ENCODE assay signal across 8 mouse cellular contexts in genomic region chr16:24490751-24491485, GRCm38 (mm10).
A peak's percentile ranks its signal among the peaks of the same experiment; 100 is the strongest.
DNase-seq lines count a peak whose midpoint lies in the region; ATAC-seq lines count a peak whose summit lies in the region.

No protein-coding gene starts in this region.

- no peak overlapping the region for H3K4me3 ChIP-seq in hindbrain, embryonic 11.5 days (ENCODE audit: low read depth, low read length)

- no peaks in the 10 kb centered on the region for H3K4me1 ChIP-seq in hindbrain, embryonic 11.5 days (replicated peaks; ENCODE audit: control insufficient read depth, insufficient read depth, low read length)

- WGBS in hindbrain, embryonic 11.5 days: 52% methylated on average over 18 of the region's 18 CpGs

- peak; percentile 79 for ATAC-seq in hindbrain, embryonic 11.5 days (ENCODE audit: low FRiP score)

- no peaks in the 10 kb centered on the region for H3K27me3 ChIP-seq in hindbrain, embryonic 11.5 days (ENCODE audit: control insufficient read depth, insufficient read depth, low read length)

- intact Hi-C loops in left cerebral cortex, postnatal 4 days (cut with DNase I): no loop called here
- intact Hi-C loops in left cerebral cortex, postnatal 14 days (cut with DNase I): loop anchor here (5.0 kb wide), 1 partner anchor 504 kb away; the partner anchor contains the start of genes Bcl6 and Gm37419
- intact Hi-C loops in left cerebral cortex, postnatal 36 days (cut with DNase I): no loop called here
- intact Hi-C loops in left cerebral cortex, postnatal 25 days (cut with DNase I): no loop called here

- no peaks in the 10 kb centered on the region for H3K36me3 ChIP-seq in hindbrain, embryonic 11.5 days (ENCODE audit: control insufficient read depth, insufficient read depth, low read length)

- no peak overlapping the region for H3K27ac ChIP-seq in hindbrain, embryonic 11.5 days (ENCODE audit: low read depth, low read length)

- DNase-seq in left cerebral cortex, postnatal 4 days: peak; percentile 35
- DNase-seq in left cerebral cortex, postnatal 14 days (ENCODE audit: low spot score in 2 of 2): no peak
- DNase-seq in fibroblast of lung, adult 2 months (ENCODE audit: low read depth): peak; percentile 95
- DNase-seq in hindbrain, embryonic 11.5 days (ENCODE audit: low spot score): peak; percentile 37
- DNase-seq in lung, postnatal 25 days (ENCODE audit: low spot score): peak; percentile 71
- DNase-seq in left cerebral cortex, postnatal 36 days (ENCODE audit: low spot score in 2 of 2): no peak
- DNase-seq in left cerebral cortex, postnatal 25 days (ENCODE audit: low spot score in 2 of 2): no peak
- no peak for DNase-seq in spleen, postnatal 4 days (ENCODE audit: low spot score in 2 of 2)

- H3K4me2 ChIP-seq in hindbrain, embryonic 11.5 days (replicated peaks; ENCODE audit: low read depth, low read length): no peak overlapping the region

- H3K9me3 ChIP-seq in hindbrain, embryonic 11.5 days (ENCODE audit: control insufficient read depth, low read length): no peaks in the 10 kb centered on the region

- no peak overlapping the region for H3K9ac ChIP-seq in hindbrain, embryonic 11.5 days (ENCODE audit: low read depth, low read length)

Comparison
In these comparisons a context has a peak if more than half of its experiments do, and no peak if none do; other contexts are left out.
1. DNase-seq: peak in left cerebral cortex, postnatal 4 days (single experiment), fibroblast of lung, adult 2 months (single experiment), hindbrain, embryonic 11.5 days (single experiment) and lung, postnatal 25 days (single experiment); none in left cerebral cortex, postnatal 14 days (0 of 2), left cerebral cortex, postnatal 36 days (0 of 2), left cerebral cortex, postnatal 25 days (0 of 2) and spleen, postnatal 4 days (0 of 2).